Mouse (Mus musculus): Measurements from ENCODE around the gene Prdx5. TPM values are rescaled to one million over a fixed set of nuclear protein-coding genes. Genes with fewer than 3 reads are reported as not detected.
A peak's percentile ranks its signal among the peaks of the same experiment; 100 is the strongest.
"Not testable (repeated sequence)": the region's sequence is repeated elsewhere in the genome, so short reads cannot be mapped to it uniquely, and the experiment has no call there.

Gene Prdx5
- polyA plus RNA-seq, 1 experiment from 2014 or later, result 131 TPM

- Histone ChIP-seq H3K36me3 (peaks cover 67% of the 10 kb centered on the region), H3K4me1 (peaks cover 32% of the 10 kb centered on the region), H3K9me3 (replicated peaks) (no peaks in the 10 kb centered on the region), H3K4me3 (peak overlapping the region; percentile 66), H3K27me3 (ENCODE audit: low read depth, poor library complexity, severe bottlenecking) (no peaks in the 10 kb centered on the region), H3K27ac (peak overlapping the region; percentile 89)
- DNase-seq (ENCODE audit: low spot score), result no peak
- WGBS, result 12% methylated on average over 11 of the region's 11 CpGs
Measured at GRCm38 (mm10) chr19:6909021-6909420, 885 bp downstream of the Prdx5 start.

GRCm38 (mm10) chr19:6907811-6908540 is 1.9 kb downstream of the Prdx5 start:
- Histone ChIP-seq H3K9me3 (replicated peaks) (no peaks in the 10 kb centered on the region), H3K27me3 (ENCODE audit: low read depth, poor library complexity, severe bottlenecking) (no peaks in the 10 kb centered on the region), H3K4me1 (peaks cover 32% of the 10 kb centered on the region), H3K36me3 (peaks cover 59% of the 10 kb centered on the region), H3K4me3 (peak overlapping the region; percentile 66), H3K27ac (no peak overlapping the region)
- 90% methylated on average over 7 of the region's 7 CpGs for WGBS
- DNase-seq (ENCODE audit: low spot score), result no peak

GRCm38 (mm10) chr19:6907094-6907493 is 2.8 kb downstream of the Prdx5 start:
- H3K9me3 ChIP-seq (replicated peaks), result no peaks in the 10 kb centered on the region
- H3K36me3 ChIP-seq, result peaks cover 50% of the 10 kb centered on the region
- no peak overlapping the region for H3K4me3 ChIP-seq
- H3K27me3 ChIP-seq (ENCODE audit: low read depth, poor library complexity, severe bottlenecking), result no peaks in the 10 kb centered on the region
- DNase-seq (ENCODE audit: low spot score), result no peak
- H3K27ac ChIP-seq, result no peak overlapping the region
- peaks cover 32% of the 10 kb centered on the region for H3K4me1 ChIP-seq
- WGBS, result 93% methylated on average over 8 of the region's 8 CpGs

- DNase-seq (ENCODE audit: low spot score), result no peak
- H3K36me3 ChIP-seq, result peaks cover 41% of the 10 kb centered on the region
- no peaks in the 10 kb centered on the region for H3K9me3 ChIP-seq (replicated peaks)
- no peak overlapping the region for H3K4me3 ChIP-seq
- 93% methylated on average over 3 of the region's 3 CpGs for WGBS
- H3K27ac ChIP-seq, result no peak overlapping the region
- H3K4me1 ChIP-seq, result peaks cover 25% of the 10 kb centered on the region
- H3K27me3 ChIP-seq (ENCODE audit: low read depth, poor library complexity, severe bottlenecking), result no peaks in the 10 kb centered on the region
Measured at GRCm38 (mm10) chr19:6906199-6906598, 3.7 kb downstream of the Prdx5 start.

- WGBS, result 95% methylated on average over 11 of the region's 11 CpGs
- no peak for DNase-seq (ENCODE audit: low spot score)
- H3K27me3 ChIP-seq (ENCODE audit: low read depth, poor library complexity, severe bottlenecking), result no peaks in the 10 kb centered on the region
- H3K9me3 ChIP-seq (replicated peaks), result no peaks in the 10 kb centered on the region
- H3K4me1 ChIP-seq, result peaks cover 21% of the 10 kb centered on the region
- no peak overlapping the region for H3K27ac ChIP-seq
- H3K36me3 ChIP-seq, result peaks cover 38% of the 10 kb centered on the region
- H3K4me3 ChIP-seq, result no peak overlapping the region
Measured at GRCm38 (mm10) chr19:6905498-6906159, 4.3 kb downstream of the Prdx5 start.

GRCm38 (mm10) chr19:6904846-6905245 is 5.1 kb downstream of the Prdx5 start:
- no peaks in the 10 kb centered on the region for H3K9me3 ChIP-seq (replicated peaks)
- no peak overlapping the region for H3K4me3 ChIP-seq
- H3K36me3 ChIP-seq, result peaks cover 38% of the 10 kb centered on the region
- peaks cover 21% of the 10 kb centered on the region for H3K4me1 ChIP-seq
- no peak for DNase-seq (ENCODE audit: low spot score)
- no peaks in the 10 kb centered on the region for H3K27me3 ChIP-seq (ENCODE audit: low read depth, poor library complexity, severe bottlenecking)
- 80% methylated on average over 2 of the region's 2 CpGs for WGBS
- H3K27ac ChIP-seq, result no peak overlapping the region

GRCm38 (mm10) chr19:6903031-6903430 is 6.9 kb downstream of the Prdx5 start:
- no peaks in the 10 kb centered on the region for H3K9me3 ChIP-seq (replicated peaks)
- H3K4me1 ChIP-seq, result peaks cover 7% of the 10 kb centered on the region
- H3K36me3 ChIP-seq, result peaks cover 38% of the 10 kb centered on the region
- no peak overlapping the region for H3K27ac ChIP-seq
- H3K27me3 ChIP-seq (ENCODE audit: low read depth, poor library complexity, severe bottlenecking), result no peaks in the 10 kb centered on the region
- WGBS, result 97% methylated on average over 1 of the region's 1 CpGs
- no peak for DNase-seq (ENCODE audit: low spot score)
- no peak overlapping the region for H3K4me3 ChIP-seq

GRCm38 (mm10) chr19:6899641-6900040 is 10.3 kb downstream of the Prdx5 start:
- no peak overlapping the region for H3K4me3 ChIP-seq
- H3K36me3 ChIP-seq, result peaks cover 9% of the 10 kb centered on the region
- no peak overlapping the region for H3K27ac ChIP-seq
- 0 out of 2 replicates have a peak, but pooled peaks cover 2% of the 10 kb centered on the region for H3K9me3 ChIP-seq (replicated peaks)
- 89% methylated on average over 4 of the region's 4 CpGs for WGBS
- no peaks in the 10 kb centered on the region for H3K4me1 ChIP-seq
- no peak for DNase-seq (ENCODE audit: low spot score)
- H3K27me3 ChIP-seq (ENCODE audit: low read depth, poor library complexity, severe bottlenecking), result no peaks in the 10 kb centered on the region

- 92% methylated on average over 18 of the region's 18 CpGs for WGBS
- not testable (repeated sequence) for DNase-seq (ENCODE audit: low spot score); H3K9me3 ChIP-seq (replicated peaks); H3K4me3 ChIP-seq; H3K36me3 ChIP-seq; H3K27me3 ChIP-seq (ENCODE audit: low read depth, poor library complexity, severe bottlenecking); H3K4me1 ChIP-seq; H3K27ac ChIP-seq
Measured at GRCm38 (mm10) chr19:6895608-6896305, 14.1 kb downstream of the Prdx5 start.

GRCm38 (mm10) chr19:6893731-6894451 is 16.0 kb downstream of the Prdx5 start:
- no peak overlapping the region for H3K4me3 ChIP-seq
- no peaks in the 10 kb centered on the region for H3K36me3 ChIP-seq
- no peak for DNase-seq (ENCODE audit: low spot score)
- 0 out of 2 replicates have a peak, but pooled peaks cover 2% of the 10 kb centered on the region for H3K9me3 ChIP-seq (replicated peaks)
- H3K27me3 ChIP-seq (ENCODE audit: low read depth, poor library complexity, severe bottlenecking), result no peaks in the 10 kb centered on the region
- no peak overlapping the region for H3K27ac ChIP-seq
- H3K4me1 ChIP-seq, result no peaks in the 10 kb centered on the region
- WGBS, result 92% methylated on average over 14 of the region's 14 CpGs

- H3K4me1 ChIP-seq, result no peaks in the 10 kb centered on the region
- DNase-seq (ENCODE audit: low spot score), result no peak
- H3K36me3 ChIP-seq, result no peaks in the 10 kb centered on the region
- 0 out of 2 replicates have a peak, but pooled peaks cover 2% of the 10 kb centered on the region for H3K9me3 ChIP-seq (replicated peaks)
- no peak overlapping the region for H3K27ac ChIP-seq
- 59% methylated on average over 4 of the region's 4 CpGs for WGBS
- H3K4me3 ChIP-seq, result no peak overlapping the region
- no peaks in the 10 kb centered on the region for H3K27me3 ChIP-seq (ENCODE audit: low read depth, poor library complexity, severe bottlenecking)
Measured at GRCm38 (mm10) chr19:6892512-6892911, 17.4 kb downstream of the Prdx5 start.

GRCm38 (mm10) chr19:6877965-6878364 is 31.9 kb downstream of the Prdx5 start:
- Histone ChIP-seq H3K9me3 (replicated peaks) (no peaks in the 10 kb centered on the region), H3K4me1 (no peaks in the 10 kb centered on the region), H3K27me3 (ENCODE audit: low read depth, poor library complexity, severe bottlenecking) (no peaks in the 10 kb centered on the region), H3K36me3 (no peaks in the 10 kb centered on the region), H3K4me3 (no peak overlapping the region), H3K27ac (no peak overlapping the region)
- 86% methylated on average over 4 of the region's 4 CpGs for WGBS
- no peak for DNase-seq (ENCODE audit: low spot score)
